Mouse (Mus musculus) stomach, embryonic 16.5 days (tissue): ENCODE results near the gene Mcoln3. TPM values are rescaled to one million over a fixed set of nuclear protein-coding genes. Genes with fewer than 3 reads are reported as not detected.
A peak's percentile ranks its signal among the peaks of the same experiment; 100 is the strongest.

Experiments
- ATAC-seq: fragments of 200-750 bp; cut with Nextera tagmentation; 2 replicates; pipeline ENCODE4 v1.8.0; 2017; ENCODE audit warnings: moderate number of reproducible peaks, moderate TSS enrichment; ENCODE audit not compliant: insufficient read depth, low FRiP score
- H3K27ac ChIP-seq: fragments of 300-500 bp; sonication (generic); 2 replicates; pipeline ENCODE4 v1.5.1; 2014; ENCODE audit warnings: low read length
- H3K27me3 ChIP-seq: fragments of 300-500 bp; sonication (generic); 2 replicates; pipeline ENCODE4 v1.6.1; 2014; ENCODE audit warnings: low read length, control low read depth, mixed read lengths; ENCODE audit not compliant: control insufficient read depth, insufficient read depth
- H3K36me3 ChIP-seq: fragments of 300-500 bp; sonication (generic); 2 replicates; pipeline ENCODE4 v1.6.1; 2014; ENCODE audit warnings: low read length; ENCODE audit not compliant: control insufficient read depth, insufficient read depth
- H3K4me1 ChIP-seq: fragments of 300-500 bp; sonication (generic); 2 replicates; pipeline ENCODE4 v1.6.1; 2014; ENCODE audit warnings: low read length, control low read depth, mixed read lengths; ENCODE audit not compliant: control insufficient read depth, insufficient read depth
- H3K4me2 ChIP-seq: fragments of 300-500 bp; sonication (generic); 2 replicates; pipeline ENCODE4 v1.6.1; 2014; ENCODE audit warnings: low read depth, low read length, mixed read lengths
- H3K4me3 ChIP-seq: fragments of 300-500 bp; sonication (generic); replicated peaks from 2 replicates; pipeline ENCODE4 v1.5.1; 2014; ENCODE audit warnings: mild to moderate bottlenecking, low read length
- H3K9ac ChIP-seq: fragments of 300-500 bp; sonication (generic); 2 replicates; pipeline ENCODE4 v1.6.1; 2014; ENCODE audit warnings: low read length
- H3K9me3 ChIP-seq: fragments of 300-500 bp; sonication (generic); replicated peaks from 2 replicates; pipeline ENCODE4 v1.6.1; 2016; ENCODE audit warnings: low read length, control low read depth; ENCODE audit not compliant: control insufficient read depth
- WGBS: fragments of 180-500 bp; shearing (Covaris S2); extraction: QIAGEN DNeasy Blood & Tissue Kit; methylation state at CpG from one replicate; pipeline ENCODE4 v1.1.7; 2014; 5-methylcytosine and 5-hydroxymethylcytosine counted together
- polyA plus RNA-seq: library from polyadenylated mRNA; unstranded; fragments of >200 nt; fragmentation: Nextera tagmentation; extraction: Ambion mirVana; gene quantifications from 2 replicates; pipeline ENCODE4 v1.2.1, GENCODE M21; 2015

Gene Mcoln3
- polyA plus RNA-seq = 5.7 and 9.9 TPM in 2 replicates

- 9% methylated on average over 35 of the region's 35 CpGs for WGBS
- Histone ChIP-seq H3K27ac (no peak within 1 kb of the TSS), H3K4me1 (peaks cover 6% of the 10 kb centered on the region; the same call in 1 of the 2 replicates), H3K27me3 (peaks cover 15% of the 10 kb centered on the region; the same call in 1 of the 2 replicates), H3K9me3 (no peaks in the 10 kb centered on the region), H3K4me2 (peak within 1 kb of the TSS; percentile 59), H3K9ac (0 out of 2 replicates have a peak within 1 kb of the TSS, but pooled peaks have one; percentile 27), H3K36me3 (no peaks in the 10 kb centered on the region), H3K4me3 (peak within 1 kb of the TSS; percentile 38)
- ATAC-seq = peak; percentile 33; the same call in 1 of the 2 replicates
These were observed at the start of gene Mcoln3 for GRCm38 (mm10) chr3:146117258-146117996. Gene Mcoln3, plus strand, starts transcription at chr3:146117450.

DNA sequence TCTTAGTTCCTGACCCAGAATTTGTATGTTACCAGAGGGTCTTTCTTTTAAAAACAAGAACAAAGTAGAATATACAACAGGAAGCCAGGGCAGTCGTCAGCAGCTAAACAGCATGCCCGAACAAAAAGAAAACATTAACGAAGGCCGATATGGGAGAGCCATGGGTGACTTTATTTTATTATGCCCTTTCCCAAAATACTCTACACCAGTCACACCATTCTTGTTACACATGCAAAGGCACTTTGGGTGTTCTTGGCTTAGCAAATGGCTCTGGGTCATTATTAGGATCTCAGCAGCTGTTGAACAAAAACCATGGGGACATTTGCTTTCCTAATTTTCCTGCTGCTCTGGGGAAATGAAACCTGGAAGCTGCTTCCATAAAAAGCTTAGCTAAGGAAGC is 48.0 kb upstream of the Mcoln3 start:
- no peak for ATAC-seq

DNA sequence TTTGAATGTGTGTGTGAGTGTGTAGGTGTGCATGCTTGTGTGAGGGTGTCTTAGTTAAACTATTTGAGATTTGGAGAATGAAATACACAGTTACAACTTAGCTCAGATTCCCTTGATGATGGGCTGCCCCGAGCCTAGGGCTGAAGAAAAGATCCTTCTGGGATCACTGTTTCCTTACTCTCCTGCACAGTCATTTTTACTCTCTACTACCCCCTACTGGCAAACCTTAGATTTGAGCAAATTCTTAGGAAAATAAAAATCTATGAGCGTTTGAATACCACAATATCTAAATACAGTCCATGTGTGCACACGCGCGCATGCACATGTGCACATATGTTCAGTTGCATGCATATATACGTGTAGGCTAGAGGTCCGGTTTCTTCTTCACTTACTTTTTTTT is 44.5 kb upstream of the Mcoln3 start:
- no peaks in the 10 kb centered on the region for H3K9me3 ChIP-seq
- no peak for ATAC-seq
- no peak overlapping the region for H3K4me2 ChIP-seq
- H3K9ac ChIP-seq = no peak overlapping the region
- H3K4me1 ChIP-seq = no peaks in the 10 kb centered on the region
- H3K27ac ChIP-seq = no peak overlapping the region
- no peaks in the 10 kb centered on the region for H3K36me3 ChIP-seq
- 75% methylated on average over 7 of the region's 7 CpGs for whole genome bisulfite sequencing
- no peak overlapping the region for H3K4me3 ChIP-seq
- H3K27me3 ChIP-seq = no peaks in the 10 kb centered on the region

More for the DNA sequence above, 48.0 kb upstream of the Mcoln3 start:
- Histone ChIP-seq H3K27me3 (no peaks in the 10 kb centered on the region), H3K36me3 (no peaks in the 10 kb centered on the region), H3K4me2 (no peak overlapping the region), H3K4me1 (no peaks in the 10 kb centered on the region), H3K9ac (no peak overlapping the region), H3K9me3 (no peaks in the 10 kb centered on the region), H3K27ac (no peak overlapping the region), H3K4me3 (no peak overlapping the region)
- 80% methylated on average over 4 of the region's 4 CpGs for WGBS

GRCm38 (mm10) chr3:146080241-146080640 is 37.0 kb upstream of the Mcoln3 start:
- H3K36me3 ChIP-seq = no peaks in the 10 kb centered on the region
- WGBS = 90% methylated on average over 12 of the region's 12 CpGs
- H3K4me2 ChIP-seq = no peak overlapping the region
- no peak overlapping the region for H3K9ac ChIP-seq
- H3K9me3 ChIP-seq = no peaks in the 10 kb centered on the region
- H3K27me3 ChIP-seq = no peaks in the 10 kb centered on the region
- H3K4me1 ChIP-seq = no peaks in the 10 kb centered on the region
- no peak overlapping the region for H3K27ac ChIP-seq
- ATAC-seq = no peak
- H3K4me3 ChIP-seq = no peak overlapping the region

DNA sequence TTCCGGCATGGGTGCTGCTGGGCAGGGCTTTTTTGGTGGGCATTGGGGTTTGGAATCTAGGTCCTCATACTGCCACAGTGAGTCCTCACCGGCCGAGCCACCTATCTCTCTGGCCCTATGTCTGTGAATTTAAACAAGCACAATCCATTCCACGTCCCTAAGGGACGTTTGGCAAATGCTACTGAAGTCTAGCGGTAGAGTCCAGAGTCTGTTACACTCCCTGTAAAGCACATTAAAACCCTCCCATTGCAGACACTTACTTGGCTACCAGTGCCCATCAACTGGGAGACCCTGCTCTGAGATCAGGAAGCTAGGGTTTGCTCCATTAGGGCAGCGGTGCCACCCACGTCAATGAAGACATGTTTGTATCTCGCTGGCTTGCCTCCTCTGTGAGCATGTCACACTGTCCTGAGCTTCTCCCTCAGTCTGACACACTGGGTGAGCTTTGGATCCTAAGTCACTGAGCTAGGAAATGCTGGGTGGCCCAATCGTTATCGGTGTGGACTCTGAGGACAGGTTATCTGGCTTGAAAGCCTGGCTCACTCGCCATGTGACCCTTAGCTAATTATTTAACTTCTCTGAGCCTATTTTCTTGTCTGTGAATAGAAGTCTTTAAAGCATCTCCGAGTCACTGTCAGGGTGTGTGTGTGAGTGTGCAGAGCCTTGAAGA is 26.1 kb upstream of the Mcoln3 start:
- no peak for ATAC-seq
- Histone ChIP-seq H3K4me1 (no peaks in the 10 kb centered on the region), H3K9ac (no peak overlapping the region), H3K27me3 (no peaks in the 10 kb centered on the region), H3K9me3 (no peaks in the 10 kb centered on the region), H3K4me3 (no peak overlapping the region), H3K4me2 (no peak overlapping the region), H3K36me3 (no peaks in the 10 kb centered on the region), H3K27ac (no peak overlapping the region)
- WGBS = 80% methylated on average over 13 of the region's 13 CpGs

GRCm38 (mm10) chr3:146095066-146095465 is 22.2 kb upstream of the Mcoln3 start:
- no peak for ATAC-seq
- H3K4me1 ChIP-seq = no peaks in the 10 kb centered on the region
- no peak overlapping the region for H3K27ac ChIP-seq
- 81% methylated on average over 10 of the region's 10 CpGs for WGBS
- H3K4me2 ChIP-seq = no peak overlapping the region
- no peaks in the 10 kb centered on the region for H3K9me3 ChIP-seq
- H3K27me3 ChIP-seq = no peaks in the 10 kb centered on the region
- H3K9ac ChIP-seq = no peak overlapping the region
- H3K36me3 ChIP-seq = no peaks in the 10 kb centered on the region
- no peak overlapping the region for H3K4me3 ChIP-seq

DNA sequence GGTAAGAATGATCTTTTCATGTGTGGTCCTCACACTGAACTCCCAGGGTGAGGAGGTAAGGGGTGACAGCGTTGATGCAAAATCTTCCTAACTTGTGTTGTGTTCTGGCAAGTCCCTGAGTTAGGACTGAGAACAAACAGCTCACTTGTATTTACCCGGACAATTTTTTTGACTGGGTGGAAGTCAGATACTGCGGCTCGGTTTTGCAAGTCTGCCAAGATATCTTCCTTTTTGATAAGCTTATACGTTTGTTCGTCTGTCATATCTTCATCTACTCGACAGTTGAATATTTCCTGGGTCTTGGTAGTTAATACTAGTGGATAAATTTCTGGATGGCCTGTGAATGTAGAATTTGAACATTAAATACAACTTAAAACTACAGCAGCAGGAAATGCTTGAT is 20.3 kb upstream of the Mcoln3 start:
- Histone ChIP-seq H3K4me2 (no peak overlapping the region), H3K4me1 (no peaks in the 10 kb centered on the region), H3K27me3 (no peaks in the 10 kb centered on the region), H3K4me3 (no peak overlapping the region), H3K9ac (no peak overlapping the region), H3K27ac (no peak overlapping the region), H3K36me3 (no peaks in the 10 kb centered on the region), H3K9me3 (no peaks in the 10 kb centered on the region)
- ATAC-seq = no peak
- WGBS = 79% methylated on average over 7 of the region's 7 CpGs

DNA sequence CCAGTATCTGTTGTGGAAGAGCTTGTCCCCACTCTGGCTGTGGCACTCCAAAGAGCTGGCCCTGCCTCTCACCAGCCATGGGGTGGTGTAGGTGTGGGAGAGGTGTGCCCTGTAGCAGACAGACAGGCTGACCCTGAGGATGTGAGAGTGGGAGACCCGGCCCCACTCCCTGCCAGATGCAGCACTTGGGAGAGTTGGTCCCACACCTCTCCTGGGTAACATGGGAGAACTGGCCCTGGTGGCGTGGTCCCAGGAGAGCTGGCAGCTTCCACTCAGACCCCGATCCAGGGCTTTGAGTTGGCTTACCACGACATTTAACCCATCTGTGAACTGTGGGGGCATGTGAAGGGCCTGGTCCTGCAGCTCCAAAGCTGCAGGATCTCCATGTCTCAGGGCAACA is 19.4 kb upstream of the Mcoln3 start:
- no peak overlapping the region for H3K9ac ChIP-seq
- H3K36me3 ChIP-seq = no peaks in the 10 kb centered on the region
- H3K4me2 ChIP-seq = no peak overlapping the region
- H3K27me3 ChIP-seq = no peaks in the 10 kb centered on the region
- no peaks in the 10 kb centered on the region for H3K4me1 ChIP-seq
- no peaks in the 10 kb centered on the region for H3K9me3 ChIP-seq
- WGBS = 82% methylated on average over 4 of the region's 4 CpGs
- no peak overlapping the region for H3K27ac ChIP-seq
- no peak for ATAC-seq
- no peak overlapping the region for H3K4me3 ChIP-seq

GRCm38 (mm10) chr3:146099925-146100324 is 17.3 kb upstream of the Mcoln3 start:
- H3K27ac ChIP-seq = no peak overlapping the region
- H3K4me3 ChIP-seq = no peak overlapping the region
- no peaks in the 10 kb centered on the region for H3K27me3 ChIP-seq
- no peak for ATAC-seq
- H3K9me3 ChIP-seq = no peaks in the 10 kb centered on the region
- no peaks in the 10 kb centered on the region for H3K4me1 ChIP-seq
- no peak overlapping the region for H3K9ac ChIP-seq
- H3K4me2 ChIP-seq = no peak overlapping the region
- H3K36me3 ChIP-seq = no peaks in the 10 kb centered on the region
